In genomic region chr1:132008881-132009644, GRCm38 (mm10) we compare ENCODE assay signal across 8 mouse cellular contexts. TPM values are rescaled to one million over a fixed set of nuclear protein-coding genes. Genes with fewer than 3 reads are reported as not detected.
DNase-seq lines count a peak whose midpoint lies in the region; ATAC-seq and TF ChIP-seq lines count a peak whose summit lies in the region.

No protein-coding gene starts in this region.

- no peak for ATAC-seq in heart, embryonic 11.5 days (replicated peaks; ENCODE audit: insufficient number of reproducible peaks, low FRiP score, low TSS enrichment)
- no peak for ATAC-seq in forebrain, postnatal 0 days
- no peak for ATAC-seq in midbrain, embryonic 12.5 days (ENCODE audit: low FRiP score, low read depth)
- no peak for ATAC-seq in erythroid progenitor cell, adult 5-6 weeks (replicated peaks; ENCODE audit: low FRiP score, poor library complexity, severe bottlenecking)

- WGBS in heart, embryonic 11.5 days (ENCODE audit: insufficient replicate concordance): 53% methylated on average over 8 of the region's 8 CpGs
- 29% methylated on average over 8 of the region's 8 CpGs for WGBS in forebrain, postnatal 0 days
- WGBS in midbrain, embryonic 12.5 days: 40% methylated on average over 8 of the region's 8 CpGs

- H3K4me1 ChIP-seq in heart, embryonic 11.5 days (ENCODE audit: control insufficient read depth, insufficient read depth, low read length): peaks cover 12% of the 10 kb centered on the region
- H3K4me1 ChIP-seq in forebrain, postnatal 0 days (ENCODE audit: insufficient read depth): peaks cover 10% of the 10 kb centered on the region
- peaks cover 23% of the 10 kb centered on the region for H3K4me1 ChIP-seq in midbrain, embryonic 12.5 days

- H3K27me3 ChIP-seq in heart, embryonic 11.5 days (ENCODE audit: control insufficient read depth, insufficient read depth, low read length): no peaks in the 10 kb centered on the region
- H3K27me3 ChIP-seq in C2C12 (ENCODE audit: control insufficient read depth, insufficient read depth, insufficient read length): no peaks in the 10 kb centered on the region
- H3K27me3 ChIP-seq in forebrain, postnatal 0 days (ENCODE audit: insufficient read depth, low read length): no peaks in the 10 kb centered on the region
- no peaks in the 10 kb centered on the region for H3K27me3 ChIP-seq in midbrain, embryonic 12.5 days

- peak overlapping the region; percentile 71 for H3K4me3 ChIP-seq in heart, embryonic 11.5 days (ENCODE audit: low read depth, low read length)
- H3K4me3 ChIP-seq in C2C12 (ENCODE audit: insufficient read depth, poor library complexity, severe bottlenecking): peak overlapping the region; percentile 52
- H3K4me3 ChIP-seq in forebrain, postnatal 0 days (ENCODE audit: low read depth, low read length): peak overlapping the region; percentile 90
- H3K4me3 ChIP-seq in midbrain, embryonic 12.5 days: peak overlapping the region; percentile 71

- H3K4me2 ChIP-seq in heart, embryonic 11.5 days: peak overlapping the region; percentile 63
- peak overlapping the region; percentile 69 for H3K4me2 ChIP-seq in forebrain, postnatal 0 days (ENCODE audit: low read depth)
- H3K4me2 ChIP-seq in midbrain, embryonic 12.5 days (replicated peaks): peak overlapping the region; percentile 85

- no peak for DNase-seq in heart, postnatal 25 days (ENCODE audit: low spot score)
- DNase-seq in forebrain, postnatal 0 days: no peak
- DNase-seq in adrenal gland, postnatal 25 days: no peak
- DNase-seq in left cerebral cortex, postnatal 36 days (ENCODE audit: low spot score in 2 of 2): no peak

- peak overlapping the region; percentile 12; the same call in 1 of the 2 replicates for H3K27ac ChIP-seq in heart, embryonic 11.5 days (ENCODE audit: low read depth, low read length)
- H3K27ac ChIP-seq in forebrain, postnatal 0 days (ENCODE audit: low read depth, low read length): no peak overlapping the region
- H3K27ac ChIP-seq in midbrain, embryonic 12.5 days (replicated peaks): no peak overlapping the region

- peaks cover 47% of the 10 kb centered on the region for H3K79me3 ChIP-seq in C2C12 (ENCODE audit: low read depth)

- H3ac ChIP-seq in C2C12 (ENCODE audit: control insufficient read depth, insufficient read length, low read depth): peak overlapping the region; percentile 33

- H3K36me3 ChIP-seq in heart, embryonic 11.5 days (ENCODE audit: control insufficient read depth, insufficient read depth, low read length): no peaks in the 10 kb centered on the region
- peaks cover 2% of the 10 kb centered on the region for H3K36me3 ChIP-seq in C2C12 (ENCODE audit: control insufficient read depth, insufficient read depth)
- H3K36me3 ChIP-seq in forebrain, postnatal 0 days (ENCODE audit: insufficient read depth): no peaks in the 10 kb centered on the region
- H3K36me3 ChIP-seq in midbrain, embryonic 12.5 days: 0 out of 2 replicates have a peak, but pooled peaks cover 1% of the 10 kb centered on the region

- H3K9ac ChIP-seq in heart, embryonic 11.5 days (ENCODE audit: low read depth, low read length): peak overlapping the region; percentile 99
- H3K9ac ChIP-seq in forebrain, postnatal 0 days: peak overlapping the region; percentile 93; the same call in 1 of the 2 replicates
- peak overlapping the region; percentile 78 for H3K9ac ChIP-seq in midbrain, embryonic 12.5 days (replicated peaks)

- intact Hi-C loops in heart, postnatal 25 days (cut with DNase I): loop anchor here (2.0 kb wide), 1 partner anchor 32 kb away; no protein-coding TSS in a partner anchor
- intact Hi-C loops in left cerebral cortex, postnatal 36 days (cut with DNase I): loop anchor here (5.0 kb wide), 1 partner anchor 33 kb away; no protein-coding TSS in a partner anchor

- no peaks in the 10 kb centered on the region for H3K9me3 ChIP-seq in heart, embryonic 11.5 days (replicated peaks; ENCODE audit: control insufficient read depth, low read length)
- no peaks in the 10 kb centered on the region for H3K9me3 ChIP-seq in forebrain, postnatal 0 days (ENCODE audit: low read length)
- H3K9me3 ChIP-seq in midbrain, embryonic 12.5 days: no peaks in the 10 kb centered on the region

- TF ChIP-seq CTCF in C2C12 (IDR thresholded peaks at IDR 0.05; ENCODE audit: control insufficient read depth, insufficient read depth, insufficient read length): no peak
- no peak for TF ChIP-seq CTCF in forebrain, postnatal 0 days (IDR thresholded peaks at IDR 0.05; ENCODE audit: low read depth)

- peaks cover 61% of the 10 kb centered on the region for H3K79me2 ChIP-seq in C2C12 (ENCODE audit: control insufficient read depth, insufficient read depth)

TF ChIP-seq in C2C12, 6 proteins besides CTCF, POLR2A, EP300 and RAD21:
- TF ChIP-seq MYOG (IDR thresholded peaks at IDR 0.05; ENCODE audit: control insufficient read depth, extremely low read depth, insufficient read length) (no peak), MAX (IDR thresholded peaks at IDR 0.05) (no peak), CEBPB (IDR thresholded peaks at IDR 0.05; ENCODE audit: low read depth) (no peak)

RNA-seq across cellular contexts. Expression of gene Elk4, which starts 1.7 kb away (rescaled TPM):
- 18.0 and 21.0 TPM in 2 replicates for polyA plus RNA-seq in heart, embryonic 11.5 days (2014; fragmentation: Nextera tagmentation; extraction: Ambion mirVana)
- total RNA-seq in heart, postnatal 25 days (2021): 10 to 100 TPM; 87.2 to 87.5 TPM
- 11.9 TPM for polyA plus RNA-seq in C2C12 (2012; fragmentation: generic; extraction: Trizol)
- total RNA-seq in forebrain, postnatal 0 days (2014; rRNA removed): 18.6 and 25.5 TPM in 2 replicates
- 8.0 and 8.2 TPM in 2 replicates for polyA plus RNA-seq in forebrain, postnatal 0 days (2015; fragmentation: Nextera tagmentation; extraction: Ambion mirVana)
- 18.9 and 19.9 TPM in 2 replicates for polyA plus RNA-seq in midbrain, embryonic 12.5 days (2016; fragmentation: Nextera tagmentation; extraction: Ambion mirVana)
- total RNA-seq in adrenal gland, postnatal 25 days (2021): 100 and 117 TPM in 2 replicates
- total RNA-seq in left cerebral cortex, postnatal 36 days (2021): 10 to 100 TPM; 48.7 to 54.6 TPM
- 143 and 156 TPM in 2 replicates for total RNA-seq in erythroid progenitor cell, adult 5-6 weeks (2015; ENCODE audit: low replicate concordance)
- total RNA-seq in erythroid progenitor cell, adult 5-6 weeks (2017; ENCODE audit: low replicate concordance): 66.2 and 68.6 TPM in 2 replicates

RNA-seq across cellular contexts. Expression of gene Slc45a3, which starts 46.3 kb away (rescaled TPM):
- 0.93 and 1.3 TPM in 2 replicates for polyA plus RNA-seq in heart, embryonic 11.5 days (2014; fragmentation: Nextera tagmentation; extraction: Ambion mirVana)
- total RNA-seq in heart, postnatal 25 days (2021): 1 to 10 TPM; 3.8 to 5.2 TPM
- 0.75 TPM for polyA plus RNA-seq in C2C12 (2012; fragmentation: generic; extraction: Trizol)
- total RNA-seq in forebrain, postnatal 0 days (2014; rRNA removed): 0.85 and 0.86 TPM in 2 replicates
- 0.69 and 0.78 TPM in 2 replicates for polyA plus RNA-seq in forebrain, postnatal 0 days (2015; fragmentation: Nextera tagmentation; extraction: Ambion mirVana)
- polyA plus RNA-seq in midbrain, embryonic 12.5 days (2016; fragmentation: Nextera tagmentation; extraction: Ambion mirVana): 27.4 and 30.2 TPM in 2 replicates
- total RNA-seq in adrenal gland, postnatal 25 days (2021): 12.6 and 15.5 TPM in 2 replicates
- 1 to 10 TPM; 1.0 to 1.4 TPM for total RNA-seq in left cerebral cortex, postnatal 36 days (2021)
- 1.1 TPM in 1 of 2 replicates, not detected in the other for total RNA-seq in erythroid progenitor cell, adult 5-6 weeks (2015; ENCODE audit: low replicate concordance)
- total RNA-seq in erythroid progenitor cell, adult 5-6 weeks (2017; ENCODE audit: low replicate concordance): 0.64 TPM in 1 of 2 replicates, not detected in the other

RNA-seq across cellular contexts. Expression of gene Mfsd4a, which starts 58.8 kb away (rescaled TPM):
- polyA plus RNA-seq in heart, embryonic 11.5 days (2014; fragmentation: Nextera tagmentation; extraction: Ambion mirVana): 8.1 and 11.1 TPM in 2 replicates
- total RNA-seq in heart, postnatal 25 days (2021): 1 to 10 TPM; 1.3 to 1.6 TPM
- 7.8 TPM for polyA plus RNA-seq in C2C12 (2012; fragmentation: generic; extraction: Trizol)
- 2.8 and 3.2 TPM in 2 replicates for total RNA-seq in forebrain, postnatal 0 days (2014; rRNA removed)
- polyA plus RNA-seq in forebrain, postnatal 0 days (2015; fragmentation: Nextera tagmentation; extraction: Ambion mirVana): 4.6 and 8.1 TPM in 2 replicates
- polyA plus RNA-seq in midbrain, embryonic 12.5 days (2016; fragmentation: Nextera tagmentation; extraction: Ambion mirVana): 16.5 and 18.8 TPM in 2 replicates
- 29.5 and 29.9 TPM in 2 replicates for total RNA-seq in adrenal gland, postnatal 25 days (2021)
- total RNA-seq in left cerebral cortex, postnatal 36 days (2021): 100 to 1,000 TPM in 1 of 2 experiments, 10 to 100 TPM in 1; 77.5 to 101 TPM
- 0.72 TPM in 1 of 2 replicates, not detected in the other for total RNA-seq in erythroid progenitor cell, adult 5-6 weeks (2015; ENCODE audit: low replicate concordance)
- total RNA-seq in erythroid progenitor cell, adult 5-6 weeks (2017; ENCODE audit: low replicate concordance): 0.15 and 5.4 TPM in 2 replicates
